Mouse (Mus musculus): ENCODE results near the gene Pcp4l1. TPM values are rescaled to one million over a fixed set of nuclear protein-coding genes. Genes with fewer than 3 reads are reported as not detected.

Gene Pcp4l1
- total RNA-seq, 2 experiments from 2014 or later, result 51.7 to 52.5 TPM

DNA sequence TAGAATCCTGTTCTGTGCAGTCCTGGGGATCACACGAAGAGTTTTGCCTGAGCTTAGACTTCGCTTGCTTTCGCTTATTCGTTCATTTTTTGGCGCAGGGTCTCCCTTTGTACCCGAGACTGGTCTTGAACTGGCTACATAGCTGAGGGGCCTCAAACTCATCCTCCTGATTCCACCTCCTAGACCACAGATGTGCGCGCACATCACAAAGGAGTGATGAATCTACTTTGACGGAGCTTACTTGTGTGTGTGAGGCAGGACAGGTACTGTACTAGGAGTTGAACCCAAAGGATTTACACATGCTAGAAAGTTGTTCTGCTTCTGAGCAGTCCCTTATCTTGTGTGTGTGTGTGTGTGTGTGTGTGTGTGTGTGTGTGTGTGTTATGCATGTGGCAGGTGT, 5.2 kb downstream of the Pcp4l1 start:
- DNase-seq (ENCODE audit: low spot score in 2 of 2), result no peak

DNA sequence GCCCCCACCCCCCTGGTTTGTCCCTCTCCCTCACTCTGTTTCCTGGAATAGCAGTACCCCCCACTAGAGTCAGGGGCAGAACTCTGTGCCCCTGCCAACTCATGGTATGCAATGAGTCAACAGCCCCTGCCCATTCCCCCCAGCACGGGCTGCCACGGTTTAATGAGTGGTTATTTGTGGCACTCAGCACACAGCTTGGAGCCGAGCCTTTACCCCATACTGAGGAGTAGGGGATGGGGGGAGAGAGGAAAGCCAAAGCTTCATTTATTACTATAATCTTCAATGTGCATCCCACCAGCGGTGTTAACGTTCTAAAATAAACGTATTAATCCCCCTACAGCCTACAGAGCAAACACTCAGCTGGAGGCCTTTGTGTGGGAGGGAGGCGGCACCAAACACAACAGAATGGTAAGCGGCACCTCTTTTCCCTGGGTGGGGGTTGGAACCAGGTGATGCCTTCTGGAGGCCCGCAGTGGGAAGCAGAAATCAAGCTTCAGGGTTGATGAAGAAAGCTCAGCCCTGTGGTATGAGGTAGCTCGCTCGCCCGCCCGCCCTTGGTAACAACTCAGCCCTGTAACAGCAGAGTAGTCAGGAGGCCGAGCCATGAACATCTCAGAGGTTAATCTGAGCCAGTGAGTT, 6.5 kb downstream of the Pcp4l1 start:
- peak in 1 of 2 experiments; percentile 17 for DNase-seq (ENCODE audit: low spot score in 2 of 2)

DNA sequence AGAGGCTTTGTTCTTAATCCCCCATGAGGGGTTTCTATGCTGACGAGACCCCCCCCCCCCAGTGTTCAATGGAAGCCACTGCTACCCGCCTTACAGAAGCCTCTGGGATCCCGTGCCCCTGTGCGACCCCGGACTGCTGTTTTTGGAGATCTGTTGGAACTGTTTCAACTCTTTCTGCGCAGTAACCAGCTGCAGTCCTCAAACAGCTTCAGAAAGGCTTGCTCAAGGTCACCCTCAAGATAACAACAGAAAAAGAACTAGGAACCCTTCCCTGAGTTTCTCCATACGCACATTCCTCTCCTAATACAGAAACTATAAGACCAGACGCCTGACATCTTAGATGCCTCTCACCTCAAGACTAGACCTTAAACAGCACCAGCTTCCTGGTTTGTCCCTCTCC, 7.0 kb downstream of the Pcp4l1 start:
- DNase-seq (ENCODE audit: low spot score in 2 of 2), result no peak

DNA sequence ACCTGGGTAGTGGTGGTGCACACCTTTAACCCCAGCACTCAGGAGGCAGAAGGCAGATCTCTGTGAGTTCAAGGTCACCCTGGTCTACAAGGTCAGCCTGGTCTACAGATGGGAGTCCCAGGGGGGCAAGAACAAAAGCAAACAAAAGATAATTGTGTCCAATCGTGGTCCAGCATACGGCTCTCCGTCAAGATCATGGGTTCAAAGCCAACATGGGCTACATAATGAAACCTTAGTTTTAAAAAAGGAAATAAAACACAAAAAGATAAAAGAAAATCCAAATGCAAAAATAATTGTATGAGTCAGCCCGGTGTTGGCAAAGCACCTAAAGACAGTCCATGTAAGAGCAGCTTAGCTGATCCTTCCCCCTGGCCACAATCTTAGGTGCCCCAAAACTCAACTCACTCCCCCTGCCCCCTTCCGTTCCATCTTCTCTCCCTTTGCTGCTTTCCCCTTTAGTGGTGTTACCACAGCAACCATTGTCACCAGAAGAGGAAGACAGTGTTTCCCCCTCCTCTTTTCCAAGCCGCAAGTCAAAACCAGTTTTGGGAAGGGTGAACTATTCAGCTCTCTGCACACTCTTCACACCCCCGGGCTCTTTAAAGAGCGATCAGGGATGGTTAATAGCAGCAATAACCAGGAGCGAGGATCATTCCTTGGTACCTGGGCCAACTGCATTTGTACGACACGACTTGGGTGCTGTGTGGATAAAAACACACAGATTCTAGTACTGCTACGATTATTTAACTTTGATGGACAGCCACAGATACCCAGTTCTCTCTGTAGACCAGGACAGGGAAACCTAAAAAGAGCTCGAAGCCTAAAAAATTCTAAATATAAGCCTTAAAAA, 8.0 kb downstream of the Pcp4l1 start:
- DNase-seq (ENCODE audit: low spot score in 2 of 2), result no peak

DNA sequence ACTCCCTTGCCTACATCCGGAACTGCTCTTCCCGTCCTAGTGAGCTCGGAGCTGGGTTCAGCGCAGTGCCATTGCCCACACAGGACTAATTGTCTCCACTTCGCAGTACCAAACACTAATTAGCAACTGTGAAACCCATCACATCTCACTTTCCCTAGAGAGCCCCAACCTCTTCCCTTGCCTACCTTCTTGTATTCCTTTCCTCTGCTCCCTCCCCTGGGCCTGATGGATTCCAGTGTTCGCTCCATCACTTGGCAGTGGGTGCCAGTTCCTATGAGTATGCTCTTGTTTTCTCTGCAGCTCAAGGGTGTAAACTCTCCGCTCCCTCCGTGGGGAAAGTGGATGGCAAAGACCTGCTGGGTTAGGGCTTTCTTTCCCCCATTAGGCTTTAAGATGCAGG, 10.4 kb downstream of the Pcp4l1 start:
- no peak for DNase-seq (ENCODE audit: low spot score in 2 of 2)

DNA sequence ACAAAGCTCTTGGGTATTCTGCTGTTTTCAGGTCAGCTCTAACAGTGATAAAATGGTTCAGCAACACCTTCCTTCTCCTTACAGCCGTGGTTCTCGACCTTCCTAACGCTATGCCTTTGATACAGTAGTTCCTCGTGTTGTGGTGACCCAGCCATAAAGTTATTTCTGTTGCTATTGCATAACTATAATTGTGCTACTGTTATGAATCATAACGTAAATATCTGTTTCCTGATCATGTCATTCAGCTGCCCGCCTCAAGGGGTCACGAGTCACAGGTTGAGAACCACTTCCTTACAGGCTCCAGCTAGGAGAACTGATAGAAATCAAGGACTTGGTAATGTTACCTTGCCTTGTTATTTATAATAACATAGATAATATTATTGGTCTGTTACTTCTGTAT, 11.8 kb downstream of the Pcp4l1 start:
- DNase-seq (ENCODE audit: low spot score in 2 of 2), result no peak

DNA sequence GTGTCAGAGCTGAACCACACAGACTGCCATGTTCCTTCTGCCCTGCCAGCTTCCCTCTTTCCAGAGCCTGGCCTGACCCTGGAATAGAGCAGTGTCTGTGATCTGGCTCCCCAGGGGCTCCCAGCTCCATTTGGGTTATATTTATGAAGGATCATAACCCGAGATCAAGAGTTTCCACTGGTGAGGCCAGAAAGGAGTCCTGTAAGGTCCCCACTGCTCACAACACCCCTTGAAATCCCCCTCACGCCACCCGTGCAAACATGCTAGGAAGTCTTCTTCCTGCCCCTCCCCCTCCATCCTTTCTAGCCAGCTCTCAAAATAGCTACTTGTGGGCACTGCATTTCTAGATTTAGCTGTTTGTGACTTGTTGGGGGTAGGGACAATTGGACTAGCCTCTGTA, 12.4 kb downstream of the Pcp4l1 start:
- DNase-seq (ENCODE audit: low spot score in 2 of 2), result no peak

DNA sequence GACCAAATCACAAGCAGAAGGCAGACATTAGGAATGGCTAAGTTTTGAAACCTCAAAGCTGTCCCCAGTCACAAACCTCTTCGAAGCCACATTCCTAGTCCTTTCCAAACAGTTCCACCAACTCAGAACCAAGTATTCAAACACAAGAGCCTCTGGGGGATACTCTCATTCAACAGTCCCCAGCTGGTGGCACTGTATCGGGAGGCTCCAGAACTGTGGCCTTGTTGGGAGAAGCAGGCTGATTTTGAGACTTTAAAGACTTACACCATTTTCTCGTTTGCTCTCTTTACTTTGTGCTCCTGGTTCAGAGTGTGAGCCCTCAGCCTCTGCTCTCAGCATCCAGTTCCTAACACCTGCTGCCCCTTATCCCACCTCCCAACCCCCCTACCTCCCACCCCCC, 13.0 kb downstream of the Pcp4l1 start:
- DNase-seq (ENCODE audit: low spot score in 2 of 2), result no peak

DNA sequence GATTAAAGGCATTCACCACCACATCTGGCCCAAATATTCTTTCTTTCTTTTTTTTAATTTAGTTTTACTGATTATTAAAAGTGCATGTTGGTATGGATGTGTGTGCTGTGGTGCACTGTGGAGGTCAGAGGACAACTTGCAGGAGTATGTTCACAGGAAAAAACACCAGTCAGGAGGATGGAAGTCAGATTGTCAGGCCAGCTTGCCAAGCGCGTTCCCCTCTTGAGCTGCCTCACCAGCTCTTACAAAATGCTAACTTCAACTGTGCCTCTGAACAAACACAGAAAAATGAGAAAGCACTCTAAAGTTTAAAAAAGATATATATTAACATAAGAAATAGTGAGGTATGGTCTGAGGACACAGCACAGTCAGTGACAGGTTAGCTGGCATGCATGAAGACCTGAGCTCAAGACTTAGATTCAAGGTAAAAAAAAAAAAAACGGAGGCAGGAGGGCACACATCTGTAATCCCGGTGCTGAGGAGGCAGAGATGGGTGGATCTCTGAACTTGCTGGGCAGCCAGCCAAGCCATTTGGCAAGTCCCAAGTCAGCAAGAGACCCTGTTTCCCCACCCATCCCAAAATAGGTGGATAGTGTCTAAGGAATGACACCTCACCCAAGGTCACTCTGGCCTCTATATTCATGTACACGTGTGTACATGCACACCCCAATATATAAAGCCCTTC, 16.4 kb downstream of the Pcp4l1 start:
- DNase-seq (ENCODE audit: low spot score in 2 of 2), result no peak

DNA sequence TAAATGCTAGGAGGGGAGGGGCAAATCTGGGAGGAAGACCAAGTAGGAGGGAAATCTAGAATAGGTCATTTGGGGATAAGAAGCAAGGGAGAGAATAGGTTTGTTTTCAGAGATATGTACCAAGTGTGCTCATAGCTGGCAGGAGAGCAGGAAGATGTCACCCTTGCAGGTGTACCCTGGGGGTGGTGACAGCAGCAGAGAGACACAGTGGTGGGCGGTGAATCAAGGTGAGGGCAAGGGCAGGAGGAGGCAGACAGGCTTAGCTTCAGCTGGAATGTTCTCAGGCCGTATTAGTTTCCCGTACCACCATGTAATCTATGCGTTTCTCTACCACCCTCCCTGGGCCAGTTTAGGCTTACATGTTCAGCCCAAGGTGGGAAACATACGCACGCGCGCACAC, 23.3 kb downstream of the Pcp4l1 start:
- no peak for DNase-seq (ENCODE audit: low spot score in 2 of 2)

DNA sequence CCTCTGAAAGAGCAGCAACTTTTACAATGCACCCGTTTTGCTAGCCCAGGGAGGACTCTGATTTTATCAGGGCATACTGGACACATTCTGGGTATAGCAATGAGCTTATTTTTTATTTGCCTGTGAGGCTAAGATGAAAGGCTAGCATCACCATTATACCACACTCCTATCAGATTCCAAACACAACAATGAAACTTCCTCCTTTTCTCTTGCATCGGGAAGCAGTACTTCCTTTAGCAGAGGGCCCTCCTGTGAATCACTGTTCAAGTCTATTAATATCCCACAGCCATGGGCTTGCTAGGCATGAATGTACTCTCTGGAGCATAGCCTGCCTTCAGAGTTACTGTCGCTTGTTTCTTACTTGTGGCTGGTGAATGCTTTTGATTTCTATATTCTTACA, 24.9 kb downstream of the Pcp4l1 start:
- DNase-seq (ENCODE audit: low spot score in 2 of 2), result no peak

DNA sequence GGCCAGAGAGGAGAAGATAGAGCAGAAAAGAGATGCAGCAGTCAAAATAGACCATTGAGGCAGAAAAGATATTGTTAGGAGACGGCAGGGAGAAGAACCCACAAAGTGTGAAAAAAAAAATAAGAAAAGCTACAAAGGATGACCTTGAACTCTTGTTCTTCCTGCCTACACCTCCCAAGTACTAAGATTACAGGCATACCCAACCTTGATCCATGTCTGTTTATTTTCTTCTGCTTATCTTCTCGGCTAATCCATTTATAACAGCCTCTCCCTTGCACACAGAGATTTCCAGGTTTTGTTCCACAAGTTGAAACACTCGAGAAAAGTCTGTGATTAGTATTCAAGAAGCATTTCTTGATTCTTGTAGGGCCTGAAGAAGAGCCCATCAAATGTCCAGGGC, 26.2 kb downstream of the Pcp4l1 start:
- DNase-seq (ENCODE audit: low spot score in 2 of 2), result no peak

DNA sequence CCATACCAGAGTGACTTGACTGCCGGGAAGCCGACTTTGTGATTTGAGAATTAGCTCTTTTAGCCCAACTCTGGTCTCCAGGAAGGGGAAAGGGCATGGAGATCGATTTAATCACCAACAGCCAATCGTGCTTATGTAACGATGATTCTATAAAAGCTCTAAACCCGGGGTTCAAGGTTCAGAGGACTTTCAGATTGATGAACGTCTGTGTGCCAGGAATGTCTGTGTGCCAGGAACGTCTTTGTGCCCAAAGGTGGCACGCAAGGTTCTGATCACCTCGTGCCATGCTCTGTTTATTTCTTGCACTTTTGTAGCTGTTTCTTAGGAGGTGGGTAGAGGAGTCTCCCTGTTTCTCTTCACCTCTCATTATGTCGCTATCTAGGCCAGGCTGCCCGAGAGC, 27.2 kb downstream of the Pcp4l1 start:
- DNase-seq (ENCODE audit: low spot score in 2 of 2), result no peak

DNA sequence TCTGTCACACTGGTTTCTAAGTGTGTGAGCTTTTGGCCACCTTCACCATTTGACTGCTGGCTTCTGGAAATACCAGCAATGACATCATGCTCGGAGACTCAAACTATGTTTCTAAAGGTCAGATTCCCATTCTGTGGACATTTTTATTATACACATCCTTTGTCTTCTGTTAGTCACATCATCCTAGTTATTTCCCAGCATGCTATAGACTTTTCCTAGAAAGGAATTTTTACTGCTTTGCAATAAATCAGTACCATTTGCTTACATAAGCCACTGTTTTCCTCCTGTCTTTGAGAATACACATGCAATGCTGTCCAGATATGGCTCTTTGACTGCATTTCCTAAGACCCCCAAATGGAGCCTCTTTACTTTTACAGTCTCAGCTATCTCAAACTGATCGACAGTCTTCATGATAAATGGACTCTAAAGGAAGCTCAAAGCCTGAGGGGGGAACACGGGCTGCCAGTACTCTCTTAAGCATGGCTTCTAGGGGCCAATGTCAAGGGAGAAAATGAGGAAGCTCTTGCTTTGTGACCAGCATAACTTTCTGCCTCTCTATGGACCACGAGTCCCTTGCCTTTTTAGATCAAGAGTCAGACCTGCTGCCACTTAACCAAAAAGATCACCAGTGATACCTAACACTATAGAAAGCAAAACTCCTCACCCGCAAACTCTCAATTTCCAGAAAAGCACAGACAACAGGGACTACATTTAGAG, 30.3 kb downstream of the Pcp4l1 start:
- DNase-seq (ENCODE audit: low spot score in 2 of 2), result no peak

DNA sequence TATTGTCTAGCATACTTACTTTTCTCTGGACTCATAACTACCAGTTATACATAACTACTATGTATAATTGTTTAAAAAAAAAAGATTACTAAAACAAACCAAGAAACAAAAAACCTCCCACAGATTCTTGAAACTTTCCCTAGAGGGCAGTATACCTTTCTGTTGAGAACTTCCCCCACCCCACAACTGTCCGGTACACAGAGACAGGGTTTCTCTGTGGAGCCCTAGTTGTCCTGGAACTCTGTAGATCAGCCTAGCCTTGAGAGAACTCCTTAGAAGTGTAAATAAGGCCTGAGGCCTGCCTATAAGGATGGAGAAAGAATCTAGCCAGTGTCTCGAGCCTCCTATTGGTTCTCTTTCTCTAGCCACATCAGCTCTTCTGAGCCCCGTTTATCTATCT, 31.8 kb downstream of the Pcp4l1 start:
- DNase-seq (ENCODE audit: low spot score in 2 of 2), result no peak

DNA sequence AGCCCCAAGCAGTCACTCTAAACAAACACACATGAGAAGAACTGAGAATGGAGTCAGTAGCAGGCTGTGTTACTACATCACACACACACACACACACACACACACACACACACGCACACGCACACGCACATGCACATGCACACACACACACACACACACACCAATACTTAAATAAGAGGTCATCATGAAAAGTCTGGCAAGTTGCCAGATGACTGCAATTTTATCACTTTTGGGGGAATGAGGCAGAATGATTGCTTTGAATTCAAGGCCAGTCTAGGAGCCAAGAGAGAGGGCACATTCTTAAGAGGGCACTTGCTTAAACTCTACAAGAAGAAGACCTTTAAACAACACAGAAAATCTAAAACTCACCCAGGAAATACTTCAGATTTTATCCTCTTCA, 33.5 kb downstream of the Pcp4l1 start:
- DNase-seq (ENCODE audit: low spot score in 2 of 2), result no peak

DNA sequence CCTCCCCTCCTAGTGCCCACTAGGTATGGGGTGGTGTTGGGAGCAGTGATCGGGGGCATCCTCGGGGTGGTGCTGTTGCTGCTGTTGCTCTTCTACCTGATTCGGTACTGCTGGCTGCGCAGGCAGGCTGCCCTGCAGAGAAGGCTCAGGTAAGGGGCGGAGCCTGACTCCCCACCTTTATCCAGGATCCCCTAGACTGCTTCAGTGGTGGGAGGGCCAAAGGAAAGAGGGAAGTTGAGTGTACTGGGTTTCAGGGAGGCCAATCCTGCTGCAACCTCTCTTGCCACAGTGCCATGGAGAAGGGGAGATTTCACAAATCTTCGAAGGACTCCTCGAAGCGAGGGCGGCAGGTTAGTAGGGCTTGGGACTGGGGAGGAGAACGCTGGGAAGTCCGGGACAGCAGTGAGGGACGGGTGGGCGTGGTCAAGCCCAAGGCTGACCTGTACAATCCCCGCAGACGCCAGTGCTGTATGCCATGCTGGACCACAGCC, 36.5 kb downstream of the Pcp4l1 start:
- DNase-seq (ENCODE audit: low spot score in 2 of 2), result no peak

DNA sequence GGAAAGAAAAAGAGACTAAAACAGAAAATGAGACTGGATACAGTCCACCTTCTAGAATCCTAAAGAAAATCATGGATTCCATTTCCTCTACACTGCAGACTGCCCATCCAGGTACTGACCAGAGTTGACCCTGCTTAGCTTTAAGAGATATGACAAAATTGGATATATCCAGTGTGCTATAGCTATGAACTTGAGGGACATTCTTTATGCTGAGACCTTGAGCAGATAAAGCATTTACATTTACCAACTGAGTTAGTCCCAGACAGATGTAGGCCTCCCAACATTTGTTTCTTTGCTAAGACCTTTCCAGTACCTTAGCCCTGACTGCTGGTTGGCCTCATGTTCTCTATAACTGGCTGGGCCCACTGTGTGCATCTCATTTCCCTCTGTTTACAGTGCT, 38.1 kb downstream of the Pcp4l1 start:
- no peak for DNase-seq (ENCODE audit: low spot score in 2 of 2)

DNA sequence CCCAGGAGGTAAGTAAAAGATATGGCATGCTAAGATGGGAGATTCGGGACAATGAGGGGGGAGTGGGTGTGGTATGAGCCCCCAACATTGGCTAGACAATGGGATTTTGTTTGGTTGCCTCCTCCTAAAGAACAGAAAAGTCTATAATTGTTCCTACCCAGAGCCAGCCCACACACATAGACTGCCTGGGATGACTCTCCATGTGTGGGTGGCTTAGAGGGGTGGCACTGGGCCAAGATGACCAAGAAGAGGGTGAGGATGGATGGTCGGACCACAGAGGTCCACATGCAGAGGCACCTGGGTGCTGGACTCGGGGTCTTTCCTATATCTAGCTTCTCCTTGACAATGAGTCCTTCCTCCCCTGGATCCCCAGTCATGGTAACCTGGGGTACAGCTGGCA, 39.4 kb downstream of the Pcp4l1 start:
- no peak for DNase-seq (ENCODE audit: low spot score in 2 of 2)

DNA sequence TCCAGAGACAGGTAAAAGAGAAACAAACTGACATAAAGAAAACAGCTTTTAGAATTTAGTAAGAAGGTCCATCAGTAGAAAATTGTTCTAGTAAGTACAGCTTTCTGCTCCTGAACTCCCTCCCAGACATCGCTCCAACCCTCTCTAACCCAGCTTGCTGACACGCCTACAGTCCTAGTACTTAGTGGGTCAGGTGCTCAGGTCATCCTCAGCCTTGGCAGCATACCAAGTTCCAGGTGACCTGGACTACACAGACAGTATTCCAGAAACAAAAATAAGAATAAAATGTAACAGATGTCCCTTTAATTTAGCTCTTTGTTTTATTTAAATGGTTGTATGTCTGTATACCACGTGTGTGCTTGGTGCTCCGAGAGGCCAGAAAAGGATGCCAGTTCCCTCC, 44.1 kb downstream of the Pcp4l1 start:
- no peak for DNase-seq (ENCODE audit: low spot score in 2 of 2)

DNA sequence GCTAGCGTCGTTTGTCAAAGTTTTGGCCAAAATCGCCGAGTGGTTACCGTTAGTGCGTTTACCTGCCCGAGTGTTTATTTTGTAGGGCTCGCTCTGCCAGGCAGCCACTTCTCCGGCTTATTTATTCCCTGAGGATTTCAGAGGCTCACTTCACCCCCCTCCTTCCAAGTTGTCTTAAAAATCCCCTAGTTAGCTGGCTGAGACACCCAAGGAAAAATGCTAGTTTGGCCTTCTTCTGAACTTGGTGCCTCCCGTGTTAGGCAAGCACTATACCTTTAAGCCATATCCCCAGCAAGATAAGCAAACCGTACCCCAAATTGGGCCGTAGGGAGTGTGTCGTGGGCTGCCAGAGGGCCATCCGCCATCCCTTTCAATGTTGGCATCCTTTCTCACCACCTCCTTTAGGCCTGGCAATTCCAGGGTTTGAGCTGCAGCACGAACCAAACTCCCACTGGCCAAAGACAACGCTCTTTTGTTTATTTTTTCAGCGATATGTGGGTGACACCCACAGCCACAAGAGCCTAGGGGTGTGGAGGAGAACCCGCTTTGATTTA, 45.2 kb downstream of the Pcp4l1 start:
- DNase-seq (ENCODE audit: low spot score in 2 of 2), result peak in 1 of 2 experiments; percentile 15

Data from adrenal gland, adult 18-20 months (tissue).